Mouse (Mus musculus) retina, adult 2 months (tissue): ENCODE results near the gene Tmem14a.
"Not testable (repeated sequence)": the region's sequence is repeated elsewhere in the genome, so short reads cannot be mapped to it uniquely, and the experiment has no call there.

Source experiments
- DNase-seq: peaks from one replicate; pipeline ENCODE4 v3.0.0-alpha.2; 2012; ENCODE audit warnings: low read depth, low spot score

Tmem14a gene

GRCm38 (mm10) chr1:21218489-21218919, at the start of gene Tmem14a:
TSS of gene Tmem14a (plus strand) at chr1:21218575.
- DNase-seq, result peak; percentile 70

GRCm38 (mm10) chr1:21185196-21185595, 33.2 kb upstream of the Tmem14a start:
- no peak for DNase-seq

- DNase-seq, result no peak
These were observed 12.1 kb upstream of the Tmem14a start for GRCm38 (mm10) chr1:21206241-21206640.

GRCm38 (mm10) chr1:21213537-21213936, 4.8 kb upstream of the Tmem14a start:
- DNase-seq, result not testable (repeated sequence)

GRCm38 (mm10) chr1:21213991-21214692, 4.2 kb upstream of the Tmem14a start:
- not testable (repeated sequence) for DNase-seq

- no peak for DNase-seq
These were observed 9.5 kb downstream of the Tmem14a start for GRCm38 (mm10) chr1:21227756-21228395.

GRCm38 (mm10) chr1:21228740-21229722, 10.7 kb downstream of the Tmem14a start:
- not testable (repeated sequence) for DNase-seq

- no peak for DNase-seq
These were observed 12.0 kb downstream of the Tmem14a start for GRCm38 (mm10) chr1:21230376-21230775.

GRCm38 (mm10) chr1:21231744-21232464, 13.5 kb downstream of the Tmem14a start:
- no peak for DNase-seq

GRCm38 (mm10) chr1:21232516-21232915, 14.1 kb downstream of the Tmem14a start:
- no peak for DNase-seq

- DNase-seq, result no peak
These were observed 17.0 kb downstream of the Tmem14a start for GRCm38 (mm10) chr1:21235359-21235758.

GRCm38 (mm10) chr1:21239911-21240898, 21.8 kb downstream of the Tmem14a start, which contains the start of gene Gsta3:
TSS of gene Gsta3 (plus strand) at chr1:21240589.
- no peak for DNase-seq

GRCm38 (mm10) chr1:21241096-21241495, 22.7 kb downstream of the Tmem14a start:
- DNase-seq, result no peak

GRCm38 (mm10) chr1:21244290-21244960, 26.1 kb downstream of the Tmem14a start:
- DNase-seq, result no peak

- DNase-seq, result no peak
These were observed 27.8 kb downstream of the Tmem14a start for GRCm38 (mm10) chr1:21246136-21246535.

- no peak for DNase-seq
These were observed 29.5 kb downstream of the Tmem14a start for GRCm38 (mm10) chr1:21247896-21248295.

GRCm38 (mm10) chr1:21248560-21249390, 30.4 kb downstream of the Tmem14a start:
- DNase-seq, result no peak

GRCm38 (mm10) chr1:21251661-21252060, 33.3 kb downstream of the Tmem14a start:
- DNase-seq, result no peak
